Mouse (Mus musculus) lung, adult 10 weeks (tissue): ENCODE measurements around the gene Ganab. TPM values are rescaled to one million over a fixed set of nuclear protein-coding genes. Genes with fewer than 3 reads are reported as not detected.

ENCODE experiments used
- polyA plus RNA-seq: library from polyadenylated mRNA; stranded (reverse); fragments of 350-450 nt; fragmentation: Illumina TruSeq; extraction: RNeasy Lipid Tissue Mini Kit (QIAGEN cat#74804); gene quantifications from one replicate; pipeline ENCODE4 v1.2.3, GENCODE M21; 2014; ENCODE audit warnings: low read depth, low replicate concordance; ENCODE audit not compliant: insufficient read depth

The Ganab gene
- polyA plus RNA-seq: 51.6 TPM

DNA sequence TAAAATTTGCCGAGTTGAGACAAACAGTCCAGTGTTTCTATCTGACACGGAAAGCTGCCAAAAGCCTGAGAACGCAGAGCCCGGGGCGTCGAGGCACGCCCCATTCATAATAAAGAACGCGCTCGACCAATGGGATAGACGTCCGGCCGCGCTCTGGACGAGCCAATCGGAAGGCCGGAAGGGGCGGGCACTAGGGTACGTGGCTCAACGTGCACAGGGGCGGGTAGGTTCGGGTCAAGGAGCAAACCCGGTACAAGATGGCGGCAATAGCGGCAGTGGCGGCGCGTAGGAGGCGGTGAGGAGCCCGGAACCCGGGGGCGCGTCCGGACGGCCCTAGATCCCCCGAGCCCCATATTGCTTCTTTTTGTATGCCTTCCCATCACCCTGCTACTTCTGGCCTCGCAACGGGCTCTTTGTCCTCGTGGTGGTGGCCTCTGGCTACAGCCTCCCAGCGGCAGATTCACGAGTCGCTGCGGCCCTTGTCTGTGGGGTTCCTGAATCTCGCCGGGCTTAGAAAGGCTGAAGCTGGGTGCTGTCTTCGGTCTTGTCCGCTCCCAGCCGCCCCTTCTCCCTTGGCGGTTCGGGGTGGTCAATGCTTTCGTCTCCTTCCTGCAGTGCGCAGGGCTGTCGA is at the start of gene Ganab:
Gene Ganab, plus strand, starts transcription at position 207 of the 631 bp plus-strand sequence.

DNA sequence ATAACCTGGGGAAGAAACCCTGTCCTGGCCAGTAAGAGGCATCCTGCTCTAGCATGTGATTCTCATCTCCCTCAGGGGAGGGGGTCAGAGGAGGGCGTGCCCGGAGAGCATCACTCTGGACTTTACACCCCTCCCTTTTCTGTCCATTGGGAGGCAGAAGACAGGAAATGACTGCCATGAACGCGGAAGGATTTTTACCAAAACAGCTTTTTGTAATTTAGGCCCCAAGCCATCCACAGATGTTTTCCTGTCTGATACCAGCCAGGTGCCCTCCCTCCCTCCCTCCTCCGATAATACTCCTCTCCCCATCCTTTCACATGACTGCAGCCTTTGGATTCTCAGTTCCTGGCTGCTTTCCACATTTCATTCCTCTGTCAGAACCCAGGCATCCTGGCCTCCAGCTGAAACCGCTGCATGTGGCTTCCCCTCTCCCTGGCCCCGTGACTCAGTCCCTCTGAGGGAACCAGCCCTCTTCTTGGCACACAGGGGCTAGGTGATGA is 47.4 kb upstream of the Ganab start, which contains the start of gene Lrrn4cl:
Gene Lrrn4cl, plus strand, starts transcription at position 367 of the 500 bp plus-strand sequence.

DNA sequence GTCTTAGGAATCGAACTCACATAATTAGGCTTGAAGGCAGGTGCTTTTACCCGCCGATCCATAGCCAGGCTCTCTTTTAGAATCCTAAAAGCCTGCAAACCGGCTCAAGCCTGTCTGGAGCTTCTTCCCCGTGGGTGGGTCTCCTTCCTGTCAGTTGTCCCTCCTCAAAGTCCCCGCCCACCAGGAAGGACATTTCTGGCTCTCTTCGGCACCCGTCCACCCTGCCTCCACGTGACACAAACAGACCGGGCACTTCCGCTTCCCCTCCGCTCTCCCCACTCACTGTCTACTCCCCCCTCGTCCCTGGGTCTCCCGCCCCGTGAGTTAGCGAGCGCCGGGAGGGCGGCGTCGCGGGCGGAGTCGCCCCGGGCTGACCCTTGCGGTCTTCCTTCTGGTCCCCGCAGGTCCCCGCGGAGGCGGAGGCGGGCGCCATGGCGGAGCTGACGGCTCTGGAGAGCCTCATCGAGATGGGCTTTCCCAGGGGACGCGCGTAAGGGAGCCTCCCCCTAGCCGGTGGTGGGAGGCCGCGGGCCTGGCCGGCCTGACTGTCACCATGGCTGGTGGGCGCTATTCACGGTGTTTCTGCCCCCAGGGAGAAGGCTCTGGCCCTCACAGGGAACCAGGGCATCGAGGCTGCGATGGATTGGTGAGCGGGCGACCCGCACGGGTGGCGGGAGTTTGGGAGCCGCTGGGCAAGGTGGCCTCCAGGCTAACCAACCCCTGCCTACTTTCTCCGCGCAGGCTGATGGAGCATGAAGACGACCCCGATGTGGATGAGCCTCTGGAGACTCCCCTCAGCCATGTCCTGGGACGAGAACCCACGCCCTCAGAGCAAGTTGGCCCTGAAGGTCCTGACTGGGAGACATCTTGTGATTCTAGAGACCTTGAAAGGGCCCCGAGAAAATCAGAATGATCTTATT is 26.3 kb upstream of the Ganab start, which contains the start of gene Ubxn1:
Gene Ubxn1, plus strand, starts transcription at position 230 of the 920 bp plus-strand sequence.

DNA sequence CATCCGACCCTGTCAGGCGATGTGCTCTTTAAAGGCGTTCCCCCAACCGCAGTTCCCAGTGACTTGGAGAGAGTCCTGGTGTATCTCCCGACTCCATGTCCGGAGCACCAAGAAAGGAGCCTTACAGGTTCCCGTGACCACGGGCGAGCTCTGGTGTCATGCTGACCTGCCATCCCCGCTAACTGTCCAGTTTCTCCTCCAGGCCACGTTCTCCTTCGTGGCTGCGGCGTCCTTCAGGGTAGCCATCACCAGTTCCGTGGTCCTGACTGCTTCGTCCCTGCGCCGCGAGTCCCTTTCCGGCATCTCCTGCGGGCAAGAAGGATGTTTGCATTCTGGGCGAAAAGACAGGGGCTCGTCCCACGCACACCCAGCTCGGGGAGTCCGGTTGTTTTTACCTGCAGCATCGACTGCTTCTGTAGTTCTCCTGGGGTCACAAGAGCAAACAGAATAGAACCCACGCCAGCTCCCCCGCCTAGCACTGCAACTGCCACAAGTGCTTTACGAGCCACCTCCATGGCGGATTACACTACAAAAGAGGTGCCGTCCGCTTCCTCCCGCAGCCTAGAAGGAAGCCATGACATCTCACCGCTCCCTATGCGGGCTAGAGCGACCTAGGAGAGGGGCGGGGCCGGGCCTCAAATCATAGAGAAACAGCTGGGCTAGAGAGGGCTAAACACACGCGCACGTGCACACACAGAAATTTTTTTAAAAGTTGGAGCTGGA is 17.4 kb upstream of the Ganab start, which contains the start of gene Uqcc3:
Gene Uqcc3, minus strand, starts transcription at position 613 of the 723 bp plus-strand sequence.

DNA sequence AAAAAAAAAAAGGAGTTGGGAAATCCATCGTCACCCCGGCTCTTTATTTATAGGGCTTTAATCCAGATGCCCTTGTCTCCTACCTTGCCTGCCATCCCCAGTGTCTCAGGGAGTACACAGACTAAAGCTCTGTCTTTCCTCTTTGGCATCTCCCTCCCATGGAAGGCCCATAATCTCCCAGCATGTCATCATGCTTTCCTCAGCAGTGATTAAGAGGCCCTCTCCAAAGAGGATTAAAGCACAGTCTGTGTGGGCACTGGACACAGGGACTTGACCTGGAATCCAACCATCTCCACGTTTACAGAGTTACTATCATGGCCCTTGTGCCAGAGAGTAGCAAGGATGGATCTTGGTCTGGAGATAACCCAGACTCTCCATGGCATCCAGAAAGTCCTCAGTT is 14.3 kb upstream of the Ganab start, which contains the start of the genes Lbhd1 and Gm49403:
Gene Lbhd1, plus strand, starts transcription at position 117 of the 400 bp plus-strand sequence.
Gene Gm49403, plus strand, starts transcription at position 315 of the 400 bp plus-strand sequence.

DNA sequence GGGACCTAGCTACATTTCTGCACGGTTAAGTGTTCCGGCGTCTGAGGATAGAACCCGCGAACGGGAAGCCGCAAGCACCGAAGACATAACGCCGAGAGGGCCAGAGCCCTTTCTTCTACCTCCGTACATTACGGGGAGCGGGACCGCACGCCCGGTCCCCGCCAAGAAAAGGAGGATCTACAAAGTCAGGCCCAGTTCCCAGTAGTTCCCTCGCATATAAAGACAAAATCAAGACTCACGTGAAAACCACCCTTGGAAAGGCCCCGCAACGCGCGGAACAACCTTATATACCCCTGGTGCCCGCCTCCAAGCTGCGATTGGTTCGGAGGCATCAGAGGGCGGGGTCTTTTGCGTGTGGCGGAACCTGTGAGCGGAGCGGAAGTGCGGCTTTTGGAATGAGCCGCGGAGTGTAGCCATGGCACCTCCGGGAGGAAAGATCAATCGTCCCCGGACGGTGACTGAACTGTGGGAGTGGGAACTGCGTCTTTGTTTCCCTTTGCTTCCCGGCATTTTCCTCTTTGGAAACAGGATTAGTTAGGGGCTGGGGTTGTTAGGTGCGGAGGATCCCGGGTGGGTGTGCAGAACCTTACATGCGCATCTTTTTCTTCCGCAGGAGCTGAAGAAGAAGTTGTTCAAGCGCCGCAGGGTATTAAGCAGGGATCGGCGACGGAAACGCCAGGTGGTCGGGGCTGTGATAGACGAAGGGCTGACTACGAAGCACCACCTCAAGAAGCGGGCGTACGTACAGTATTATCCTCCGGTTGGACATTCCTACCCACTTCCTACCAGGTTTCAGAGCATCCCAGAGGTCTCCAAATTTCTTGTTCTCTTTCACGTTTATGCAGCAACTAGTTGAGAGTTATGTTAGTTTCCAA is 9.1 kb upstream of the Ganab start, which contains the start of the genes 1810009A15Rik and Gm49416:
Gene 1810009A15Rik, plus strand, starts transcription at position 343 of the 875 bp plus-strand sequence.
Gene Gm49416, plus strand, starts transcription at position 416 of the 875 bp plus-strand sequence.

DNA sequence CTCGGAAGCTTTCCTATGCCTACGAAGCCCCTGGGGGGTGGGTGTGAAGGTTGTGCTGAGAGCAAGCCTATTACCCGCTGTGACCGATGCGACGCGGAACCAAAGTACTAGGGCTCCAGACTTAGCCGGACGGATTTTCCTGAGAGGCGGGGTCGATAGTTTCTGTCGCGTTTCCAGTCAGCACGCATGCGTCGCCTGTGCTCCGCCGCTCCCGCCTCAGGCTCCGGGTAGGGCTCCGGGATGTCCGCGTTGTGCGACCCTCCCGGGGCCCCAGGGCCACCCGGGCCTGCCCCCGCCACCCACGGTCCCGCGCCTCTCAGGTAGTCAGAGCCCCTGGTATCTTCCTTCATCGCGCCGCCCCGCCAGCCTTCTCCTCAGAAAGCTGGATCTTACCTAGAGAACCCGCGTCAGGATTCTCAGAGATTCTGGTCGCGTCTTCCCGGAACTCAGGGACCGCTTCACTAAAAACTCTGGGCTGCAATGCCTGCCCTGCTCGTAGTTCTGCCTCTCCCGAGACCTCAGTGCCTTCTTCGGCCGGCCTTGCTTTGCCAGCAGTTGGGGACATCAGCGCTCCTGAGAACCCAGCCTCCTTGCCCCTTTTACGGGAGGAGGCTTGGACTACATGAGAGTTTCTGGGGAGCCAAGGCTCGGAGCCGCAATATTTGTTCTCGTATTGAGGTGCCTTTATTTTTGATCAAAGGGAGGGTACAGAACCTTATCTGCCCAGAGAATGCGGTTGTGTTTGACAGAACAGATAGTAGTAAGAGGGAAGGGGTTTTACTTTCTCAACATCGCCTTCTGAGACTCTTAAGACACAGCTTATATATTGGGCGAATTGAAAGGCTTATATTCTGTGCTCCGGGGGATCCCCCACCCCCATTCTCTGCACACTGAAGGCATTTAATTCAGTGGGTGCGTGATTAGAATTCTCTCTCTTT is 4.8 kb upstream of the Ganab start, which contains the start of gene Ints5:
Gene Ints5, plus strand, starts transcription at position 177 of the 938 bp plus-strand sequence.

DNA sequence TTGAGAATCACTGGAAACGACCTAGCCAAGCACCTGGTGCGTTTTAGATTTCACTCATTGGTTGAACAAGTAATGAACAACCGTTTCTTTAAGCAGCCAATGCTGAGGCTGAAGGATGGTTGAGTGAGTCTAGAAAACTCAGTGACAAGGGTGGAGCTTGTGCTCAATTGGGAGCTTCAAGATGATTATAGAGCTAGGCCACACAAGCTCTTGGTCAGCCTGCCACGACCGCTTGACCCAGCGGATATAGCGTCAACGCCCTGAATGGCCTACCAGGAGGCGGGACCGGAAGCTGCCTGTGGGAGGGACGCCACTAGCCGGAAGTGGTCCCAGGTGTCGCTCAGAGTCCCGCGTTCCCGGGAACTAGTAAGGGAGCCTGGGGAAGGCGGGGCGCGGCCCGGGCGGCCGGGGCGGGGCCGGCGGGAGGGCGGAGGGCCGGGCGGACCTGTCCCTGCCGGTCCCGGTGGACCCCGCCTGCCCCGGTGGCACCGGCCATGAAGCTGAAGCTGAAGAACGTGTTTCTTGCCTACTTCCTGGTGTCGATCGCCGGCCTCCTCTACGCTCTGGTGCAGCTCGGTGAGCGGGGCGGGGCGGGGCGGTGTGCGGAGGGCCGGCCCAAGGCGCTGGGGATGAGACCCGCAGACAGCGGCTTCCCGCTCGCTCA is 22.3 kb downstream of the Ganab start, which contains the start of gene B3gat3:
Gene B3gat3, plus strand, starts transcription at position 302 of the 664 bp plus-strand sequence.

DNA sequence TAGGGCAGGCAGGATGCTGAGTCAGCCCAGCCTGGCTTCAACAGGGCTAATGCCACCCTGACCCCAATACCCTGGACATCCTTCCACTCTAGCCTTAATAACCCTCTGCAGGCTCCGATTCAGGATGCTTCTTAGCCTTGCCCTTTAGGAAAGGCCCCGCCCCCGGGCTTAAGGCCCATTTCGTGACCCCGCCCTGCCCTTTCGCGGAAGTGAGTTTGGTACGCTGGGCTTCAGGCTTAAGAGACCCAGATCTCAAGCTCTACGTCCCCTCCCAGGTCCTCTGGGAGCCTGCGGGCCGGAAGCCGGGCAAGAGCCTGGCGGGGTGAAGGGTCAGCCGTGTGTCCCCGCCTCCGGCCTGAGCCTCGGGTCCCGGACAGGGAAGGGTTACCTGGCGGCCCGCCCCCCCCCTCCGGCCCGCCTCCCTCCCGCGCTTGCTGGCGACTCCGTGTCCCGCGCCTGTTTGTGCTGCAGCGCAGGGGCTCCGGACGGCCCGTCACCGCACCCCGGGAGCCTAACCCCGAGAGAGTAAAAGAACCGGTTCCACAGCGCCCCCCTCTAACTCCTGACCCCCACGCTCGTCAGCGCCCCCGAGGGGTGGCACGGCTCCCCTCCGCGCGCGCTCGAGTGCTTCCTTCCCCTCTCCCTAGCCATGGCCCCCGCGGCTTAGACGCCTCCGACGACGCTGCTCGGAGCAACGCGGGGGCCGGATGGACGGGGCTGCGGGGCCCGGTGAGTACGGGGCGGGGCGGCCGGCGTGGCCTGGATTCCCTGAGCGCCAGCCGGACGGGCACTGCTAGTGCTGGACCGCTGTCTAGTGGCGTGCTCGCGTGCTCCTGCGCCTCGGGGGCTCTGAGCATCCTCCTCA is 31.6 kb downstream of the Ganab start, which contains the start of the genes Rom1 and Eml3:
Gene Rom1, minus strand, starts transcription at position 133 of the 865 bp plus-strand sequence.
Gene Eml3, plus strand, starts transcription at position 329 of the 865 bp plus-strand sequence.

DNA sequence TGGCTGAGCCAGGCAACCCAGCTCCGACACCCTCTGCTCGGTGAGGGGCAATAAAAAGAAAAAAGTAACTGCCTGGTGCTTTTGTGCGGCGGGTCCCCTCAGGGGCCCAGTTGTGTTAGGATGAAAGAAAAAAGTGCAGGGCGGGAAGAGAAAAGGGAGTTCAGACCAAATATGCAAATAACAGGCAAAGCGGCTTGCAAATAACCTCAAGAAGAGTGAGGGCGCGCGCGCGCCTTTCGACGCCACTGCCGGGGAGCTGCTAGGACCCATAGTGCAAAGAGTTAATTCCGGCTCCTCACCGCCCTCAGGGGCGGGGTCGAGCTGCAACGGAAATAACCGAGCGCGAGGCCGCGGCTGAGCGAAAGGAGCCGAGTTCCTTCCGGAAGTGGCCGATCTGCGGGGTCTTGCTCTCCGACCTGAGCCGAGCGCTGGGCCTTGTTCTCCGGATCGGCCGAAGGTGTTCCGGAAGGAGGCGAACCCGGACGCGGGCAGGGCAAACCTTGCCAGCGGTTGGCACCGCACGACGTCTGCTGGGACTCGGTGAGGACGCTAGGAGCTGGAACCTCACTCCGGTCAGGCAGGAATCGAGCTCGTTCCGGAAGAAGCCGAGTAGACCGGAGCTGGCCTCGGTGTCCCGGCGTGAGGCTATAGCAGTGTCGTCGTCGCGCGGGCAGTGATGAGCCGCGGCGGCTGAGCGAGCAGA is 43.8 kb downstream of the Ganab start, which contains the start of gene Mta2:
Gene Mta2, plus strand, starts transcription at position 361 of the 703 bp plus-strand sequence.

DNA sequence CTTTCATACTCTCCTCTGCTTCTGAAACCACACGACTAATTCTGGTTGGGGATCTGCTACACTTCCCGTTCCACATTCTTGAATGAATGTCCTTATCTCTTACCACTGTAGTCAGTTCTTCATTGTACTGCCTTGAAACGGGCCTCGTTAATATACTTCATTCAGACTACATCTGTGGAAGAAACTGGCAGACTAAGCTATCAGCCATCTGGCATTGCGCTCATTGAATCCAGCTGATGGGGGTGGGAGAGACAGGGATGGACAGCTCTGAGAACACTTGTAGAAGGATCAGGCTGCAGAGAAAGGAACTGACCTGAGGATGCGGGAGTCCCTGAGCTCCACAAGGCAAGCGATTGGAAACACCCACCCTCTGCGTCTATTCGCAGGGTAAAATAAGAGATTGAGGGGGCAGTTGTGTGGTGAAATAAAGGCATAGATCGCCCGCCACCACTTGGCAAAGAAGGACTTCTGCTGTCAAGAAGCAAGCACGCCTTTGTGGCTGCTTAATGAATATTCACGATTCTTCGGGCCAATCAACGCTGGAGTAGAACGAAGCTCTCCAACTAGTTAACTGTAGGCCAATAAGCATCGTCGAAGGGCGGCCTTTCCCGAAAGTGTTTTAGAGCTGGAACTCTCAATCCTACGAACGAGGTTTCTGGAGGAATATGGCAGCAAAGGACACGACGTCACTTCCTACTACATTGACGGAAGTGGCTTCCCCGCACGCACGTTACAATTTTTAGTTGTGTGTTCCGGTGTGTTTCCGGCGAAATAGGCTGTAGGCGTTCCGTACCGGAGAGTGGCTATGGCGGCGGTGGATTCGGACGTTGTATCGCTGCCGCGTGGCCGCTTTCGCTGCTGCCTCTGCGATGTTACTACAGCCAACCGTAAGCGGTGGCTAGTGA is 55.5 kb downstream of the Ganab start, which contains the start of gene Tut1:
Gene Tut1, plus strand, starts transcription at position 713 of the 905 bp plus-strand sequence.

